In the genomic region with DNA sequence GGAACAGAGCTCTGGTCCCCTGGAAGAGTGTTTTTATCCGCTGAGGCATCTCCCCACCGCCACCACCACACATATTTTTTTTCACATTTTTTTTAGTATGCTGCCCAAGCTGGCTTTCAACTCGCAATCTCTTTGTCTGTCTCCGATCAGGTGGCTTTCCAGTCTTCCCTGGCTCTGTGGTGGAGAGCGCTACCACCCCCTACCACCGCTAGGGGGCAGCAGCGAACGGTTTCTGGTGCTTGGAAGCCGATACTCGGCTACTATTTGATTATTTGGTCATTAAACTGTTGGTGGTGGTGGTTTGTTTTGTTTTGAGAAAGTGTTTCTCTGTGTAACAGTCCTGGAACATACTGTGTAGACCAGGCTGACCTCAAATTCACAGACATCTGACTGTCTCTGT, we compare ENCODE assay signal across 11 mouse cellular contexts. TPM values are rescaled to one million over a fixed set of nuclear protein-coding genes. Genes with fewer than 3 reads are reported as not detected.
DNase-seq lines count a peak whose midpoint lies in the region; ATAC-seq and TF ChIP-seq lines count a peak whose summit lies in the region.
"Had no signal": no experiment of that assay in that cellular context is flagged by ENCODE, and none has a peak within 500 bp of the region (broad histone marks: within the 10 kb centered on the region; RNA-seq: fewer than 3 reads in every experiment).

No protein-coding gene starts in this region.

- no peaks in the 10 kb centered on the region for H3K4me1 ChIP-seq in intestine, postnatal 0 days (replicated peaks; ENCODE audit: control insufficient read depth, insufficient read depth, low read length)
- H3K4me1 ChIP-seq in intestine, embryonic 16.5 days (ENCODE audit: control insufficient read depth, insufficient read depth, low read length), result no peaks in the 10 kb centered on the region
- H3K4me1 ChIP-seq in embryonic facial prominence, embryonic 10.5 days, result peaks cover 5% of the 10 kb centered on the region; the same call in 1 of the 2 replicates
- no peaks in the 10 kb centered on the region for H3K4me1 ChIP-seq in testis, adult 2 months (ENCODE audit: control insufficient read depth, insufficient read depth, low read length)
- H3K4me1 ChIP-seq: embryonic facial prominence, embryonic 15.5 days; stomach, embryonic 15.5 days had no signal

- no peak overlapping the region for H3K9ac ChIP-seq in intestine, postnatal 0 days (ENCODE audit: low read depth, low read length)
- no peak overlapping the region for H3K9ac ChIP-seq in intestine, embryonic 16.5 days (ENCODE audit: low read depth, low read length)
- H3K9ac ChIP-seq: embryonic facial prominence, embryonic 15.5 days; limb, embryonic 13.5 days; stomach, embryonic 15.5 days had no signal

- H3K36me3 ChIP-seq in intestine, postnatal 0 days (ENCODE audit: control insufficient read depth, insufficient read depth), result no peaks in the 10 kb centered on the region
- no peaks in the 10 kb centered on the region for H3K36me3 ChIP-seq in intestine, embryonic 16.5 days (ENCODE audit: control insufficient read depth, insufficient read depth, low read length)
- H3K36me3 ChIP-seq in embryonic facial prominence, embryonic 10.5 days (replicated peaks), result no peaks in the 10 kb centered on the region
- H3K36me3 ChIP-seq in testis, adult 2 months (ENCODE audit: control insufficient read depth, insufficient read depth, low read length), result no peaks in the 10 kb centered on the region
- H3K36me3 ChIP-seq: embryonic facial prominence, embryonic 15.5 days; limb, embryonic 13.5 days; stomach, embryonic 15.5 days had no signal

- TF ChIP-seq POLR2A in testis, adult 2 months (IDR thresholded peaks at IDR 0.05; ENCODE audit: control insufficient read depth, low read depth, low read length), result no peak

- DNase-seq in B cell, adult 2 months, result peak; percentile 34 to 40
- no peak for DNase-seq in Patski (ENCODE audit: low read depth, low spot score)
- peak; percentile 74 for DNase-seq in embryonic facial prominence, embryonic 10.5 days (ENCODE audit: low spot score)
- DNase-seq in lung, adult 18-20 months, result peak; percentile 7 to 15
- DNase-seq in spleen, adult 12 weeks (ENCODE audit: low spot score), result no peak

- in situ Hi-C loops in Patski (cut with MboI; ENCODE audit: low pct_unique_long_range_greater_than_20kb), result no loop called here

- CTCF ChIA-PET in Patski (lab: Charles Lee), result interaction anchor here (1.6 kb wide), 1 partner anchor 10 kb away, joined by 3 read pairs; no protein-coding TSS in a partner anchor

- no peak overlapping the region for H3K4me2 ChIP-seq in intestine, postnatal 0 days (replicated peaks; ENCODE audit: low read depth)
- H3K4me2 ChIP-seq in intestine, embryonic 16.5 days (ENCODE audit: low read depth, low read length), result no peak overlapping the region
- H3K4me2 ChIP-seq: embryonic facial prominence, embryonic 15.5 days; limb, embryonic 13.5 days; stomach, embryonic 15.5 days had no signal

- no peak overlapping the region for H3K4me3 ChIP-seq in intestine, postnatal 0 days (ENCODE audit: low read depth, low read length)
- H3K4me3 ChIP-seq in intestine, embryonic 16.5 days (ENCODE audit: low read length), result no peak overlapping the region
- no peak overlapping the region for H3K4me3 ChIP-seq in embryonic facial prominence, embryonic 10.5 days
- no peak overlapping the region for H3K4me3 ChIP-seq in testis, adult 2 months (ENCODE audit: control insufficient read depth, low read depth, low read length)
- H3K4me3 ChIP-seq: embryonic facial prominence, embryonic 15.5 days; limb, embryonic 13.5 days; stomach, embryonic 15.5 days had no signal

- no peak for ATAC-seq in intestine, postnatal 0 days
- no peak for ATAC-seq in intestine, embryonic 16.5 days
- no peak for ATAC-seq in Patski

- H3K27ac ChIP-seq in intestine, postnatal 0 days (ENCODE audit: low read depth, low read length), result no peak overlapping the region
- H3K27ac ChIP-seq in intestine, embryonic 16.5 days (ENCODE audit: low read length), result no peak overlapping the region
- H3K27ac ChIP-seq in embryonic facial prominence, embryonic 10.5 days (replicated peaks), result no peak overlapping the region
- no peak overlapping the region for H3K27ac ChIP-seq in testis, adult 2 months (ENCODE audit: control insufficient read depth, insufficient read depth, low read depth, low read length)
- H3K27ac ChIP-seq: embryonic facial prominence, embryonic 15.5 days; limb, embryonic 13.5 days; stomach, embryonic 15.5 days had no signal

- WGBS in intestine, postnatal 0 days, result 23% methylated on average over 10 of the region's 10 CpGs
- 14% methylated on average over 10 of the region's 10 CpGs for WGBS in intestine, embryonic 16.5 days
- WGBS in embryonic facial prominence, embryonic 10.5 days, result 17% methylated on average over 10 of the region's 10 CpGs

- H3K9me3 ChIP-seq in intestine, postnatal 0 days (ENCODE audit: control insufficient read depth), result no peaks in the 10 kb centered on the region
- H3K9me3 ChIP-seq in intestine, embryonic 16.5 days (ENCODE audit: control insufficient read depth, low read length), result no peaks in the 10 kb centered on the region
- H3K9me3 ChIP-seq in embryonic facial prominence, embryonic 10.5 days, result no peaks in the 10 kb centered on the region
- H3K9me3 ChIP-seq: embryonic facial prominence, embryonic 15.5 days; limb, embryonic 13.5 days; stomach, embryonic 15.5 days had no signal

- POLR2A ChIA-PET in Patski (lab: Charles Lee), result no interaction called here

- TF ChIP-seq CTCF in intestine, postnatal 0 days (IDR thresholded peaks at IDR 0.05; ENCODE audit: low read depth), result peak; percentile 82
- TF ChIP-seq CTCF in Patski (IDR thresholded peaks at IDR 0.05), result peak; percentile 79
- peak; percentile 95 for TF ChIP-seq CTCF in testis, adult 2 months (IDR thresholded peaks at IDR 0.05; ENCODE audit: control insufficient read depth, insufficient read depth, insufficient replicate concordance, low read depth, low read length)

- H3K27me3 ChIP-seq in intestine, postnatal 0 days (replicated peaks; ENCODE audit: control insufficient read depth, insufficient read depth, low read length), result no peaks in the 10 kb centered on the region
- H3K27me3 ChIP-seq in intestine, embryonic 16.5 days (replicated peaks; ENCODE audit: control insufficient read depth, insufficient read depth, low read length), result no peaks in the 10 kb centered on the region
- H3K27me3 ChIP-seq in Patski, result peaks cover 5% of the 10 kb centered on the region
- H3K27me3 ChIP-seq in embryonic facial prominence, embryonic 10.5 days (replicated peaks; ENCODE audit: low read depth, poor library complexity, severe bottlenecking), result no peaks in the 10 kb centered on the region
- H3K27me3 ChIP-seq in testis, adult 2 months (ENCODE audit: control insufficient read depth, insufficient read depth, low read length), result no peaks in the 10 kb centered on the region
- H3K27me3 ChIP-seq: embryonic facial prominence, embryonic 15.5 days; limb, embryonic 13.5 days; stomach, embryonic 15.5 days had no signal

RNA-seq across cellular contexts. Expression of a gene that starts 18.7 kb away (rescaled TPM):
- polyA plus RNA-seq in intestine, postnatal 0 days (2015; fragmentation: Nextera tagmentation; extraction: Ambion mirVana), result 100 and 133 TPM in 2 replicates
- 339 and 377 TPM in 2 replicates for polyA plus RNA-seq in intestine, embryonic 16.5 days (2015; fragmentation: Nextera tagmentation; extraction: Ambion mirVana)
- polyA plus RNA-seq in Patski (2021), result 221 TPM
- polyA plus RNA-seq in embryonic facial prominence, embryonic 10.5 days (2016; fragmentation: Nextera tagmentation; extraction: Ambion mirVana), result 534 and 541 TPM in 2 replicates
- 49.2 and 49.5 TPM in 2 replicates for polyA plus RNA-seq in testis, adult 2 months (2012; rRNA removed)

RNA-seq across cellular contexts. Expression of a gene that starts 27.1 kb away (rescaled TPM):
- 21.6 and 30.6 TPM in 2 replicates for polyA plus RNA-seq in intestine, postnatal 0 days (2015; fragmentation: Nextera tagmentation; extraction: Ambion mirVana)
- 21.7 and 26.8 TPM in 2 replicates for polyA plus RNA-seq in intestine, embryonic 16.5 days (2015; fragmentation: Nextera tagmentation; extraction: Ambion mirVana)
- polyA plus RNA-seq in Patski (2021), result 83.2 TPM
- 36.7 and 36.9 TPM in 2 replicates for polyA plus RNA-seq in embryonic facial prominence, embryonic 10.5 days (2016; fragmentation: Nextera tagmentation; extraction: Ambion mirVana)
- 3.4 and 3.6 TPM in 2 replicates for polyA plus RNA-seq in testis, adult 2 months (2012; rRNA removed)

Comparison
In these comparisons a context has a peak if more than half of its experiments do, and no peak if none do; other contexts are left out.
1. DNase-seq: peak in B cell, adult 2 months (2 of 2), embryonic facial prominence, embryonic 10.5 days (single experiment) and lung, adult 18-20 months (2 of 2); none in Patski (single experiment) and spleen, adult 12 weeks (single experiment).
2. Peak in every context shown above with its lines, with median percentiles within 50 percentile points of each other: CTCF ChIP-seq.